Mouse (Mus musculus): Measurements from ENCODE around the gene Psg26.
"Not testable (repeated sequence)": the region's sequence is repeated elsewhere in the genome, so short reads cannot be mapped to it uniquely, and the experiment has no call there.

The Psg26 gene

GRCm38 (mm10) chr7:18484077-18484476, at the start of gene Psg26:
TSS of gene Psg26 (minus strand) at chr7:18484177.
- peak; percentile 21 for DNase-seq

GRCm38 (mm10) chr7:18533420-18533819, 49.4 kb upstream of the Psg26 start:
- DNase-seq: no peak

- DNase-seq: no peak
These were observed 48.2 kb upstream of the Psg26 start, which contains the start of gene Psg25 for GRCm38 (mm10) chr7:18532169-18532568. TSS of gene Psg25 (minus strand) at chr7:18532269.

- DNase-seq: no peak
These were observed 40.7 kb upstream of the Psg26 start for GRCm38 (mm10) chr7:18524668-18525067.

- not testable (repeated sequence) for DNase-seq
These were observed 28.9 kb upstream of the Psg26 start for GRCm38 (mm10) chr7:18512848-18513247.

GRCm38 (mm10) chr7:18512417-18512816, 28.4 kb upstream of the Psg26 start:
- DNase-seq: not testable (repeated sequence)

GRCm38 (mm10) chr7:18511479-18511878, 27.5 kb upstream of the Psg26 start:
- no peak for DNase-seq

- not testable (repeated sequence) for DNase-seq
These were observed 52.0 kb downstream of the Psg26 start, which contains the start of gene Psg28 for GRCm38 (mm10) chr7:18431941-18432340. TSS of gene Psg28 (minus strand) at chr7:18432041.
